Mouse (Mus musculus): ENCODE measurements around the gene Tmem132c.

The Tmem132c gene

GRCm38 (mm10) chr5:127235203-127235602 lies 6.4 kb upstream of the Tmem132c start:
- Histone ChIP-seq H3K9me3 (ENCODE audit: low read length) (peaks cover 7% of the 10 kb centered on the region), H3K27me3 (ENCODE audit: insufficient read depth, low read length) (peaks cover 52% of the 10 kb centered on the region), H3K4me3 (replicated peaks; ENCODE audit: low read length) (no peak overlapping the region), H3K4me1 (replicated peaks; ENCODE audit: low read depth, low read length) (peaks cover 21% of the 10 kb centered on the region), H3K36me3 (ENCODE audit: insufficient read depth, low read length) (no peaks in the 10 kb centered on the region)
- TF ChIP-seq NANOG (IDR thresholded peaks at IDR 0.05; ENCODE audit: borderline replicate concordance, low read length) (no peak), CTCF (conservative IDR thresholded peaks at IDR 0.05; ENCODE audit: low read length) (peak; percentile 89), POU5F1 (IDR thresholded peaks at IDR 0.05; ENCODE audit: borderline replicate concordance, low read length) (no peak)

- H3K9me3 ChIP-seq (ENCODE audit: low read length) = peaks cover 7% of the 10 kb centered on the region
- TF ChIP-seq NANOG (IDR thresholded peaks at IDR 0.05; ENCODE audit: borderline replicate concordance, low read length) = no peak
- TF ChIP-seq CTCF (conservative IDR thresholded peaks at IDR 0.05; ENCODE audit: low read length) = no peak
- peaks cover 38% of the 10 kb centered on the region for H3K4me1 ChIP-seq (replicated peaks; ENCODE audit: low read depth, low read length)
- no peaks in the 10 kb centered on the region for H3K36me3 ChIP-seq (ENCODE audit: insufficient read depth, low read length)
- H3K27me3 ChIP-seq (ENCODE audit: insufficient read depth, low read length) = peaks cover 89% of the 10 kb centered on the region
- no peak overlapping the region for H3K4me3 ChIP-seq (replicated peaks; ENCODE audit: low read length)
Measured at GRCm38 (mm10) chr5:127239706-127240105, 1.9 kb upstream of the Tmem132c start.

DNA sequence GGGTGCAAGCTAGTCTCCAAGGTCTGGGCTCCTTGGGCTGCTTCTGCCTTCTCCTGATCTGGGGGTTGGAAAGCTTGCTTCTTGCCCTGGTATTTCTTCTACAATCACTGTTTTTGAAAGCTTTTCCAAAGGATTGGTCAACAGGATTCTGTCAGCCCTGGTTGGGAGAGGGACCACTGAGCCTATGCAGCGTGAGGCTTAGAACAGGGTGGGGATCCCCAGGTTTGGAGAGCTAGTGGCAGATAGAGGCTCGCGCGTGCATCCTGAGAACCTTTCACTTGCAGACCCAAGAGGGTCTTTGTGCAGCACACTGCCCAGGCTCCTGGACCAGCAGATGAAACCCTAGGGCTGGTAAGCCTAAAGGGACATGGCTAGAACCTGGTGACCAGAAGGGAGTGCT lies 962 bp upstream of the Tmem132c start:
- Histone ChIP-seq H3K4me3 (replicated peaks; ENCODE audit: low read length) (peak overlapping the region; percentile 86), H3K9me3 (ENCODE audit: low read length) (peaks cover 7% of the 10 kb centered on the region), H3K4me1 (replicated peaks; ENCODE audit: low read depth, low read length) (peaks cover 28% of the 10 kb centered on the region), H3K27me3 (ENCODE audit: insufficient read depth, low read length) (peaks cover 94% of the 10 kb centered on the region), H3K36me3 (ENCODE audit: insufficient read depth, low read length) (no peaks in the 10 kb centered on the region)
- TF ChIP-seq POU5F1 (IDR thresholded peaks at IDR 0.05; ENCODE audit: borderline replicate concordance, low read length) (no peak), NANOG (IDR thresholded peaks at IDR 0.05; ENCODE audit: borderline replicate concordance, low read length) (no peak), CTCF (conservative IDR thresholded peaks at IDR 0.05; ENCODE audit: low read length) (no peak)

DNA sequence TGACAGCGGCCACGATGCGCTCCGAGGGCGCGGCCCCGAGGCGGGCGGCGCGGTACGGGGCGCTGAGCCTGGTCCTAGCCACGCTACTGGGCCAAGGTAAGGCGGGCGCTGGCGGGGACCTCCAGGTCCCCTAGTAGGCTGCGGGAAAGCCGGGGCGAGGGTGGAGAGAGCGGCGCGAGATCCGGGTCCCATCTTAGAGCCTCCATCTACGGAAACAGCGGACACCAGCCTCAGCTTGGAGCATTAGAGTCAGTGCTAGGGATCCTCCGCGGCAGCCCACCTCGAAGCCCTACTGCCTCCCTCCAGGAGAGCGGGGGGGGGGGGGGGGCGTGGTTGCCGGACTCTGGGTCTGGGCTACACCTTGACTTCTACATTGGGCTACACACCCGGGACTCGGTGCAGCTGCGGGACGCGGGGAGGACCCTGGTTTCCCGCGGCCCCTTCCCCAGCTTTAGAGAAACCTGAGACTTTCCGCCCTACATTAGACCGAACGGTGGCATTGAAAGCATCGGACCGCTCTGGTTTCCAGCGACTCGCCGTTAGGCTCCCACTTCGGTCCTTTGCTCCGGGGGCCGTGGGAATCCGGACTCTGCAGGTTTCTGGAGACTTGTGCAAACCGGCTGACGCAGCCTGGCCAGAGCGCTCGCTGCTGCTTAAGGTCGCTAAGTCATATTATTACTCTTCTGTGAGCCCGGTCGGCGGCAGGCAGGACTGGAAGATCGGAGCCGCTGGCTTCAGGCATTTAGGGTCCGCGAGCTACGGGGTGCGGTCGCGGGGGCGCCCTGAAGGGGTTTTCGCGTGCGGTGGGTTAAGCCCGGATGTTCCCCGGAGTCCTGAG lies 536 bp downstream of the Tmem132c start:
- Histone ChIP-seq H3K4me3 (replicated peaks; ENCODE audit: low read length) (peak overlapping the region; percentile 86), H3K27me3 (ENCODE audit: insufficient read depth, low read length) (peaks cover 92% of the 10 kb centered on the region), H3K4me1 (replicated peaks; ENCODE audit: low read depth, low read length) (peaks cover 28% of the 10 kb centered on the region), H3K36me3 (ENCODE audit: insufficient read depth, low read length) (no peaks in the 10 kb centered on the region), H3K9me3 (ENCODE audit: low read length) (peaks cover 7% of the 10 kb centered on the region)
- TF ChIP-seq POU5F1 (IDR thresholded peaks at IDR 0.05; ENCODE audit: borderline replicate concordance, low read length) (no peak), CTCF (conservative IDR thresholded peaks at IDR 0.05; ENCODE audit: low read length) (no peak), NANOG (IDR thresholded peaks at IDR 0.05; ENCODE audit: borderline replicate concordance, low read length) (no peak)

GRCm38 (mm10) chr5:127242763-127243160 lies 1.2 kb downstream of the Tmem132c start:
- H3K36me3 ChIP-seq (ENCODE audit: insufficient read depth, low read length) = no peaks in the 10 kb centered on the region
- TF ChIP-seq POU5F1 (IDR thresholded peaks at IDR 0.05; ENCODE audit: borderline replicate concordance, low read length) = no peak
- H3K9me3 ChIP-seq (ENCODE audit: low read length) = peaks cover 7% of the 10 kb centered on the region
- H3K4me3 ChIP-seq (replicated peaks; ENCODE audit: low read length) = peak overlapping the region; percentile 86
- peaks cover 28% of the 10 kb centered on the region for H3K4me1 ChIP-seq (replicated peaks; ENCODE audit: low read depth, low read length)
- H3K27me3 ChIP-seq (ENCODE audit: insufficient read depth, low read length) = peaks cover 91% of the 10 kb centered on the region

GRCm38 (mm10) chr5:127243209-127243608 lies 1.6 kb downstream of the Tmem132c start:
- Histone ChIP-seq H3K9me3 (ENCODE audit: low read length) (peaks cover 7% of the 10 kb centered on the region), H3K4me1 (replicated peaks; ENCODE audit: low read depth, low read length) (peaks cover 28% of the 10 kb centered on the region), H3K36me3 (ENCODE audit: insufficient read depth, low read length) (no peaks in the 10 kb centered on the region), H3K27me3 (ENCODE audit: insufficient read depth, low read length) (peaks cover 89% of the 10 kb centered on the region), H3K4me3 (replicated peaks; ENCODE audit: low read length) (peak overlapping the region; percentile 86)
- no peak for TF ChIP-seq CTCF (conservative IDR thresholded peaks at IDR 0.05; ENCODE audit: low read length)
- no peak for TF ChIP-seq POU5F1 (IDR thresholded peaks at IDR 0.05; ENCODE audit: borderline replicate concordance, low read length)
- no peak for TF ChIP-seq NANOG (IDR thresholded peaks at IDR 0.05; ENCODE audit: borderline replicate concordance, low read length)

- TF ChIP-seq POU5F1 (IDR thresholded peaks at IDR 0.05; ENCODE audit: borderline replicate concordance, low read length) (no peak), NANOG (IDR thresholded peaks at IDR 0.05; ENCODE audit: borderline replicate concordance, low read length) (no peak), CTCF (conservative IDR thresholded peaks at IDR 0.05; ENCODE audit: low read length) (no peak)
- H3K9me3 ChIP-seq (ENCODE audit: low read length) = peaks cover 6% of the 10 kb centered on the region
- H3K4me1 ChIP-seq (replicated peaks; ENCODE audit: low read depth, low read length) = peaks cover 28% of the 10 kb centered on the region
- H3K4me3 ChIP-seq (replicated peaks; ENCODE audit: low read length) = 0 out of 2 replicates have a peak overlapping the region, but pooled peaks have one; percentile 86
- peaks cover 85% of the 10 kb centered on the region for H3K27me3 ChIP-seq (ENCODE audit: insufficient read depth, low read length)
- no peaks in the 10 kb centered on the region for H3K36me3 ChIP-seq (ENCODE audit: insufficient read depth, low read length)
Measured at GRCm38 (mm10) chr5:127243611-127244010, 2.0 kb downstream of the Tmem132c start.

DNA sequence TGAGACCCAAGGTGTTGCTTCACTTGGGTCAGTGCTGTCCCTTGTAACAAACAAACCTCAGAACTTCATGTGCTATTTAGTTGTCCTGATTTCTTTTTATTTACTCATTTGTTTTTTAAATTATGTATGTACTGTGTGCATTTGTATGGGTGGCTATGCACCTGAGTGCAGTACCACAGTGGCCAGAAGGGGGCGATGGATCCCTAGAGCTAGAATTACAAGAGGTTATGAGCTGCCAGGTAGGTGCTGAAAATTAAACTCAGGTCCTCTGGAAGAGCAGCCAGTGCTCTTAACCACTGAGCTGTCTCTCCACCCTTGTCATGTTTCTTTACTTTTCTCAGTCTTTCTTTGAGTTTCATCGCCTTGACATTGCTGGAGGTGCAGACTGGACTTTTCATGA lies 11.7 kb downstream of the Tmem132c start:
- Histone ChIP-seq H3K4me3 (replicated peaks; ENCODE audit: low read length) (no peak overlapping the region), H3K27me3 (ENCODE audit: insufficient read depth, low read length) (peaks cover 12% of the 10 kb centered on the region; the same call in 1 of the 2 replicates), H3K36me3 (ENCODE audit: insufficient read depth, low read length) (no peaks in the 10 kb centered on the region), H3K9me3 (ENCODE audit: low read length) (no peaks in the 10 kb centered on the region), H3K4me1 (replicated peaks; ENCODE audit: low read depth, low read length) (no peaks in the 10 kb centered on the region)
- no peak for TF ChIP-seq NANOG (IDR thresholded peaks at IDR 0.05; ENCODE audit: borderline replicate concordance, low read length)
- TF ChIP-seq POU5F1 (IDR thresholded peaks at IDR 0.05; ENCODE audit: borderline replicate concordance, low read length) = no peak
- peak; percentile 54 for TF ChIP-seq CTCF (conservative IDR thresholded peaks at IDR 0.05; ENCODE audit: low read length)

Data from E14TG2a.4 (cell line).